Mouse (Mus musculus) lung, postnatal 4 days (tissue): ENCODE measurements at regions not wholly inside any gene's neighbourhood (a gene's known extent, or its start where the extent isn't known, plus 50 kb on each side); places are given as distances from the start of the nearest gene placed in this dataset.

Experiments
- DNase-seq, 2 experiments: peaks; one replicate each; pipeline ENCODE4 v3.0.0; 2021

- DNase-seq, result no peak
Measured at GRCm38 (mm10) chr13:101625922-101626321, 142.1 kb downstream of the Pik3r1 start.

- DNase-seq, result no peak
Measured at GRCm38 (mm10) chr13:101624179-101624581, 143.8 kb downstream of the Pik3r1 start.

DNA sequence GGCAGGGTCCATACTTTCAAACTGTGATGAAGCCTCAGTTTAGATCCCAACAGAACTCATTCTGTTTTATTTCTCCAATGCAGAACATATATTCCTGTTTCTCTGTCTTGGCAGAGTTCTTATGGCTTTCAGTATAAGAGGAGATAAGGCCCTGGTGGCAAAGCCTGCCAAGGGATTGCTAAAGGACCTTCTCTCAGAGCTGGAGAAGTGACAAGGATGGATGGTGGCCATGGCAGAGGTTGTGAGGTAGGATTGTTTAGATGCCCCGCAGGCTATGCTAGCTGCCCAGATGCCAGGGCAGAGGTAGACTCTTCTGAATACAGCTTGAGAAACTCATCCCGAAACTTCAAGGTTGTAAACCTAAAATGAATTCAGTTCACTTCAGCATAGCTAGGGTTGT lies 145.4 kb downstream of the Pik3r1 start:
- DNase-seq, result no peak

GRCm38 (mm10) chr13:101620660-101621059 lies 147.4 kb downstream of the Pik3r1 start:
- DNase-seq, result no peak

DNA sequence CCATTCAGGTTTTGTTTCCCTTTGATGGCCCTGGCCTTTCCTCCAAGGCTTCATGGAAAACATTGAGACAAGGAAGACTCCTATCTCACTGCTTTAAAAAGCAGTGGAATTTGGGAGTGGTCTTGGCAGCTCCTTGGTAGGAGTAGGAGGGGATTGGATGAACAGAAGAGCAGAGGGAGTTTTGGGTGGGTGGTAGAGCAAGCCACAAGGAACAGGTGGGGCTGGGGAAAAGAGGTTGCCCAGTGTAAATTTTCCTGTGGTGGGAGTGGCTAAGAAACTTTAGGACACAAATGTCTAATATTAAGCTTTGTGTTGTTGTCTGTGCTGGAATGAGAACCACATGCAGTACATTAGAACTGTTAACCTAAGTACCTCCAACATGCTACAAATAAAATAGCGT lies 148.9 kb downstream of the Pik3r1 start:
- DNase-seq, result no peak

GRCm38 (mm10) chr13:101612786-101613185 lies 155.2 kb downstream of the Pik3r1 start:
- DNase-seq, result no peak

DNA sequence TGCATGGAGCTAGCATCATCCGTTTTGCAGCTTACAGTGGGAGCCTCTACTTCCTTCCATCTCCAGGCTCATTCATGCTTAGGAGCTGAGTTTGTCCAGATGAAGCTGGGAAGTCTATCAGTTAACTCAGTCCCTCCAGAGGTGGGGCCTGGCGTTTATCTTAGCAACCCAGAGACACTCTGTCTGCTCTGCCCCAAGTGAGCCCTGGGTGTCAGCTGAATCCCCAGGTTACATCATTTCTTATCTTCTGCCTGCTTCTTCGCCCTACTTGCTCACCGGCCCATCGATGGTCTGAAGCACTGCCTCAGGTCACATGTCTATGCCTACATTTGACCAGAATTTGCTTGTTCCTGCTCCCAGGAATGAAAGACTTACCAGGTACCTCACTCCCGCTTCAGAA lies 156.3 kb downstream of the Pik3r1 start:
- no peak for DNase-seq

DNA sequence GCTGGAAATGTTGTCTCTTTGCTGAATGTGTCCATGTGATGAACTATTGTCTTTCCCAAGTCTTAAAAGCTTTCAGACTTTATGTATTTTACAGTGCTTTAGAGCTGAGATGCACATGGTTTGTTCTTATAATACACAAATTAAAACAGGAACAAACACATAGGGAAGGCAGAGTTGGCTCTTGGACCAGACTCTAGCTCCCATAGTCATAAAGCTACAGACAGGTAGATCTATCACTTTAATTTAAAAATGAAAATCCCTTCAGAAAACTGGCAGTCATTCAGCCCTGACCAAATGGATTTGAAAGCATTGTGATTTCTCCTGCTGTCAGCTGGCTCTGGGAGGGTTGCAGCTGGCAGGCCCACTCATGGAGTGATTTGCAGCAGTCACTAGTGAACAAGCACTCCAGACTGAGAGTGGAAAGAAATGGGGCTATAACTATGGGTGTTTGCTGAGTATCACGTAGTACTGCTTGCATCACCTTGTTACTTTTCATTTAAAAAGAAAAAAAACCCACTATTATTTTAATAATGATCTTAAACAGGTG lies 161.8 kb downstream of the Pik3r1 start:
- DNase-seq, result no peak

DNA sequence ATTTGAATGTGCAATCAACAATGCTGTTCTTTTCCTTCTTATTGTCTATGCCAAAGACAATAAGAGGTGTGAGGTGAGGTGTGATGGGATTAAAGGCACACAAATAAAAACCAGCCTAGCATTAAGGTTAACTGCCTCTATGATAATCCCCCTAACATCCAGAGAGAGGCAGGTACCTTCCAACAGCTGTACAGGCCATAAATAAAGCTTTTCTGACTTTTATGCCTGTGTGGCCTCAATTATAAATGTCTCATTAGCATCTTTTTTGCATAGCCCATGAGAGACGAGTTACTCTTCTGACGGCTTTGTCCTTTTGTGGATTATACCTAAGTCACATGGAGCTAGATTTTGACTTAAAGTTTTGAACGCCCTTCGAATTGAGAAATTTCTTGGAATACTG lies 162.3 kb downstream of the Pik3r1 start:
- DNase-seq, result no peak

- DNase-seq, result no peak
Measured at GRCm38 (mm10) chr13:101605051-101605450, 163.0 kb downstream of the Pik3r1 start.

DNA sequence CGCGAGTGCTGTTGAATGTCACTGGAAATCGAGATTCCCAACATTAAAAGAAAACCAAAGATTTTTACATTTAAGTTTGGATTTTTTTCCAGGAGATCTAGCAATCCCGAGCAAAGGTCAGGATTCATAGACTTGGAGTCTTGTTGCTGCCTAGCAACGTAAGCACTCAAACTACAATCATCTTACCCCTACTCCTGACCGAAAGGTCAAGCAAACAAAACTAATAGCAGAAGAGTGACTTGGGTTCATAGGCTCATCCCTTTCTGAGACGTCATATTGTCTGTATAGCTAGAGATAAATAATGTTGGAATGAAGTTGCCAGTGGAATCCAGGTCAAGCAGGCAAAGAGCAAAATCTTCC lies 169.9 kb downstream of the Pik3r1 start:
- no peak for DNase-seq

GRCm38 (mm10) chr13:101597243-101598125 lies 170.5 kb downstream of the Pik3r1 start:
- no peak for DNase-seq

- no peak for DNase-seq
Measured at GRCm38 (mm10) chr13:101594511-101595175, 173.4 kb downstream of the Pik3r1 start.

DNA sequence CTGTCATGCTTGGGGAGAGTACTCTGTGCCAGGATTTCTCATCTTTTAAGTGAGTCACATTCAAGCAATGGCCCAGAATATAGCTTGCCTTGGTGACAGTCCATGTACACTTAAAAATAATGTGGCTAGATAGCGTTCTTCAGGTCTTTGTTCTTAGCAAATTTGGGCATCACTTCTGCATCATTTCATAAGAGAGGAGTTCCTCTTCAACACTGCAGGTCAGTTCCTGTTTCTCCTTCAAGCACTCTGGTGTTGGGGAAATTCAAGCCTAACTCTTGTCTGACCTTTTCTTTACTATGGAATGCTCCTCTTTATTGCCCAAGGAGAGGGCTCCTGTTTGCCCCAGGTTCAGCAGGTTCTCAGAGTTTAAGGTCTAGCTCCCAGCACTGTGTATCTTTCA lies 175.7 kb downstream of the Pik3r1 start:
- DNase-seq, result no peak

DNA sequence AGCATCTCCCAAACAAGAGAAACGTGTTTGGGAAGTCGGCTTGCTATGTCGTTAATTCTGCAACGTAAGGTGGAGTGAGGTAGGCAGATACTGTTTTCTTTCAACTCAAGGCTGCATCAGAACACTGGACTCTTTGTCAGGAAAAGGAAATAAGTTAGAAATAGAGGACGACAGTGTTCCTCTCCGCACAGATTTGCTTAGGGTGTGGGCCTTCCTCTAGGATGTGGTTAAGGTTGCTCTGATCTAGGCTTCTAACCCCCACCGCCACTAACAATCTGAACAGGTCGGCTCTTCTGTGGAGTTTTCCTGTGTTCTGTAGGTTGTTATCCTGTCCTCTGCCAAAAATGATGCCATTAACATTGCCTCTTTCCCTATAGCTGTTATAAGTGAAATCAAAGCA lies 179.1 kb downstream of the Pik3r1 start:
- no peak for DNase-seq

DNA sequence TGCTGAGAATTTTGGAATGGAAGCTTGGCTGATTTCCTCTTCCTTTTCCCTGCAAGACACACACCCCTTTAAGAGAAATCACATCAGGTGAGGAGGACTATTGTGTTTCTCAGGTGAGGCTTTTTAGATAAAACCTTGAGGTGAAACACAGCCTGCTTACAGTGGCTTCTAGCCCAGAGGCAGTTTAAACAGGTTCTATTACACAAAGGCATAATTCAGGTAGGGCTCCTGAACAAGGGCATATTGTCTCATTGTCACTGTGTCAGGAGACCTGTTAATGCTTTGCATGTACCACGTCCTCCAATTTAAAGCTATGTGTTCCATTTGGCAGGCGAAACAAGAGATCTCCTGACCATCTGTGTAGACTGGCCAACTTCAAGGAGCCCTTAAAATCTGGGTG lies 181.2 kb downstream of the Pik3r1 start:
- DNase-seq, result no peak

GRCm38 (mm10) chr13:101576481-101576880 lies 191.5 kb downstream of the Pik3r1 start:
- DNase-seq, result no peak

GRCm38 (mm10) chr13:101572809-101573590 lies 195.0 kb downstream of the Pik3r1 start:
- no peak for DNase-seq

DNA sequence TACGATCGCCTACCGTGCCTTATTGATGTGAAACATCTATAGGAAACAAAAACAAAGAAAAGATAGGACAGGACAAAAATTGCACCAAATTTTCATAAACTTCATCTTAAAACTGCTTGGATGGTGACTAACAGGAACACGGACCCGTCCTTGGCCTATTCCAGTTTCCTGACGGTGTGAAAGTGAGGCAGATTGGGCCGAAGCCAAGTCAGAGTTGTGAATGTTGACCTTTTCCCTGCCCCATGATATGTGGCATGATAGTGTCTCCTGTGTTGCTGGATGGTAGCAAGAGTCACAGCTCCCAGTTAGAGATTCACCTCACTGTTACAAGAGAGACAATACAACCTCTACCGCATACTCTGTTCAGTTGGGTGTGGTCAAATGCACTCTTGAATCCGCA lies 195.8 kb downstream of the Pik3r1 start:
- no peak for DNase-seq

DNA sequence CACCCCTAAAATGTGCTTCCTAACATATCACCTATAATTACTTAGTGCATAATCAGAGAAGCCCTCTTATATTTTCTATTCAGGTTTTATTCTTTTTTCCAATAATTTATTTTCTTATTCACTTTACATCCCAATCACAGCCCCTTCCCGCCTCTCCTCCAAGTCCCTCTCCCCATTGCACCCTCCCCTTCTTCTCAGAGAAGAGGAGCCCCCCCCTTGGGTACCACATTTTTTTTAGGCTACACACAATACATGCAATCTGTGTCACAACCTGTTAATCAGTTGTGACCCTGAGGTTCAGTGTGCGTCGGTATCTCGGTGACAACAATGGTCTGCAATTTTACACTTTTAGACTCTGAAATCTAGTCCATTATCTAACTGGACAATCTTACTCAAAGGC lies 198.0 kb downstream of the Pik3r1 start:
- no peak for DNase-seq

DNA sequence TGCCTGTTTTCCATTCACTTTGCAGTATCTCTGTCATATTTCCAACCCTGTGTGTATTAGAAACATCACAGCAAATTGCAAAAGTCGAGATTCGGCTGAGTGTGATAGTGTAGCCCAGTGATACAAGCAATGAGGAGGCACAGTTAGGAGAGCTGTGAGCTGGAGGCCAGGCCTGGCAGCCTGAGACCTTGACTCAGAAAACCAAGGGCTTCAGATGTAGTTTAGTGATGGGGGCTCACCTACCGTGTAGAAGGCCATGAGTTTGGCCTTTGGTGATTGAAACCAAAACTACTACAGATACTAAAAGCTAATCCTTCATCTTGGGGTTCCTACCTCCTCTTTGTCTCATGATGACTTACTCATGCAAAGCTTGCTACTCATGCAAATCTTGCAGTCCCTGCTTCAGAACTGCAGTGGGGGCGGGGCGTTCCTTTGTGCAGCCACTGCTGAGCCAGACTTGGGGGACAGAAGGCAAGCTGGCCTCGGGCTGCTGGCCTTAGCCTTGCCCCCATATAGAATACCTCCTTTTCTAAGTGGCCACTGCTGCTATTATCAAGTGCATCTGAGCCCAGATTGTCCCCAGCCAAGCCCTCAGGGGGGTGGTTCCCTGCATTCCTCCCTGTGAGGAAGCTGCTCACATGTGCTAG lies 198.9 kb downstream of the Pik3r1 start:
- DNase-seq, result no peak

DNA sequence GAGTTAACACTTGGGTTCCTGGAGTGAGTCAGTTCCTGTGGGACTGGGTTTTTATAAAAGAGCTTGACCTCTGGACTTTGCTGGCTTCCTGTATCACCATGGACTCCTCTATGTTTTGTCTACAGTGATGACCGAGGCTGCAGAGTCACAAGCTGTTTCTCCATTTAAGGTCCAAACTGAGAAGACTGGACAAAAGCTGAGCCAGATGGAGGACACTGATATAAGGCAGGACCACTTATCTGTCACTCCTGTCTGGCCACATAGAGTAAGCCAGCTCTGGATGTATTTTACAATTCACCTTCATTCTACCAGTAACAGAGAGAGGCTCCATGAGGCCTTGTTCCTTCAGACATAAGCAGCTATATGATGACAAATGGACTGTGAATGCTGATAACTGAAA lies 202.7 kb downstream of the Pik3r1 start:
- DNase-seq, result no peak

- no peak for DNase-seq
Measured at GRCm38 (mm10) chr13:101555371-101555874, 212.6 kb downstream of the Pik3r1 start.
